Mouse (Mus musculus) right cerebral cortex, adult 2 months (tissue): ENCODE results near the gene Olfm3.

Experiments used
- DNase-seq, 2 experiments: peaks; one replicate each; pipeline ENCODE4 v3.0.0; 2021 to 2022; ENCODE audit warnings: low spot score in 2 of 2

Olfm3 gene

DNA sequence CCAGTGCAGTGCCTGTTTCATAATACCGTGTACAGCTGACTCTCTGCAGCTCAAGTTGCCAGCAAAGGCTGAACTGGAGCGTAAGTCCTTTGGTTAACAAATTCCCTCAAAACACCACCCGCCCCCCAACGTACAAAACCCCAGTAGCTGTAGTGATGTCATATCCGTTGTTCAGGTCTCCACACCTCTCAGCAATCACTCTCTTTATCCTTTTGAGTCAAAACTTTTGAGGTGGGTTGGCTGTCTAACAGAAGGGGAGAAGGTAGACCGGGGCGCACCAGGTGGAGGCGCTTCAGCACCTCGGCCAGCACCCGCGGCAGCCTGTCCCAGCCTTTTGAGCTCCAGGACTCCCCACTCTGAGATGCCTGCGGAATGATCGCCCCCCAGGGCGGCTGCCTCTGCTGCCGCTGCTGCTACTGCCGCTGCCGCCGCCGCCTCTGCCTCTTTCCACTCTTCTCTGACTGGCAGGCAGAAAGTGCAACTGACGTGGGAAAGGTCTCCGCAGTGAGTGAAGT is at the start of gene Olfm3:
Gene Olfm3, plus strand, starts transcription at position 155 of the 515 bp plus-strand sequence.
- DNase-seq, result peak; percentile 46

- DNase-seq, result no peak
Measured at GRCm38 (mm10) chr3:114889764-114890163, 14.1 kb upstream of the Olfm3 start.

GRCm38 (mm10) chr3:114904633-114905423 is 950 bp downstream of the Olfm3 start:
- DNase-seq, result peak; percentile 24 to 34

DNA sequence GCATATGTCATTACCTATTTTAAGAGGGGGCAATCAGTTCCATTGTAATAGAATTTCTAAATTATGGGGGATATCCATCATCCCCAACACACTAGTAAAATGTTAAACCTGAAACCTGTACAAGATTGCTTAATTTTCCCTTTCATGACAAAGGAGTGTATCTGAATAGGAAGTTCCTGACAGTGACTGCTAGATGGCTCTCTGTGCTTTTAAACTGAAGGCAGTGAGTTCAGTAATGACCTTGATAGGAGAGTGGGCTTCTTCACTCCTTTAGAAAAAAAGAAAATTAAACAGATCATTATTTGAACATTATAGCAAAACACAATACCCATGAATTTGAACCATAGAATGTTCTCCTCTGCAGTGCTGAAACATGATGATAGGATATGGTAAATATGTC is 3.7 kb downstream of the Olfm3 start:
- DNase-seq, result no peak

- DNase-seq, result no peak
Measured at GRCm38 (mm10) chr3:114908846-114909245, 5.0 kb downstream of the Olfm3 start.

- no peak for DNase-seq
Measured at GRCm38 (mm10) chr3:114920102-114920501, 16.2 kb downstream of the Olfm3 start.

- no peak for DNase-seq
Measured at GRCm38 (mm10) chr3:114929605-114930004, 25.7 kb downstream of the Olfm3 start.

- DNase-seq, result no peak
Measured at GRCm38 (mm10) chr3:114930336-114930735, 26.5 kb downstream of the Olfm3 start.

- DNase-seq, result no peak
Measured at GRCm38 (mm10) chr3:114930796-114931195, 26.9 kb downstream of the Olfm3 start.

DNA sequence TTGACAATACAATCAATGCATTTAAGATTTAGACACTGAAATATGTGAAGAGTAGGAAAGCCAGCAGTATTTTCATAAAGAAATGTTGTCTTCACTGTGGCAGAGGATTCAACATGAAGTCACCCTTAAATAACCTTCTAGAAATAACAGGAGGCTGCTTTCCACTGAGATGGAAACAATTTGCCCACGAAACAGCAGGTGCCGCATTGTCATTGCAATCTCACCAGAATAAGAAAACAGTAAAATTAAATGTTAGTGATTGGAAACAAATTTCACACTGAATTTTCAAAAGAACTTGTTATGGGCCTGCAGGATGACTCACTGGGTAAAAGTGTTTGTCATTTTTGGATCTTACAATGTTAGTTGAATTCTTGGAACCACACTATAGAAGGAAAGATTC is 29.0 kb downstream of the Olfm3 start:
- peak; percentile 8 to 14 for DNase-seq

- DNase-seq, result no peak
Measured at GRCm38 (mm10) chr3:114954904-114955303, 51.0 kb downstream of the Olfm3 start.

DNA sequence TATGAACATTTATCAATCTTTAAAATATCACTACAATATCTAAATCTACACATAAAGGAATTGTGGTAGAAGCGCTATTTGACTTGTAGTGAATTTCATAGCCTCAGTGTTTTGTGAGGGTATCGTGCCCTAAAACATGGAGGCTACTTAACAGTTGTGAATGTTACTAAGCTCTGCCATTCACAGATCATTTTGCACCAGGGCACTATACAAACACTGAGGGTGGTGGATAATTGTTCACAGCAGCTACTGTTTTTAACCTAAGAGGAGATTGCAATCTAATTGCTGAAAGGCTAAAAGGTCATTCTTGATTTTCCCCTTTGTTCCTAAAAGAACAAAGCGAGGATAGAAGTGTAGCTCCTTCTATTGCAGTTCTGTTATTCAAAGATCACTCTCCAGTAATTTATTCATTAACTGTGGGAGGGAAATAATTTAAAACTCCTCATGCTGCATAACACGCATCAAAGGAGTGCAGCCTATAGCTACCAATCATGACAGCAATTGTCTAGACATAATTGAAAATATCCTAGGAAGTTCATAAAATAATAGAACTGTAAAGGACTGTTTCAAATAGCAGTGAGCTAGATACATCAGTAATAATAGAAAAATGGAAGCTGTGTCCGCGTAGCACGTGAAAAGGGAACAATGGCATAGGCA is 55.6 kb downstream of the Olfm3 start:
- DNase-seq, result no peak

DNA sequence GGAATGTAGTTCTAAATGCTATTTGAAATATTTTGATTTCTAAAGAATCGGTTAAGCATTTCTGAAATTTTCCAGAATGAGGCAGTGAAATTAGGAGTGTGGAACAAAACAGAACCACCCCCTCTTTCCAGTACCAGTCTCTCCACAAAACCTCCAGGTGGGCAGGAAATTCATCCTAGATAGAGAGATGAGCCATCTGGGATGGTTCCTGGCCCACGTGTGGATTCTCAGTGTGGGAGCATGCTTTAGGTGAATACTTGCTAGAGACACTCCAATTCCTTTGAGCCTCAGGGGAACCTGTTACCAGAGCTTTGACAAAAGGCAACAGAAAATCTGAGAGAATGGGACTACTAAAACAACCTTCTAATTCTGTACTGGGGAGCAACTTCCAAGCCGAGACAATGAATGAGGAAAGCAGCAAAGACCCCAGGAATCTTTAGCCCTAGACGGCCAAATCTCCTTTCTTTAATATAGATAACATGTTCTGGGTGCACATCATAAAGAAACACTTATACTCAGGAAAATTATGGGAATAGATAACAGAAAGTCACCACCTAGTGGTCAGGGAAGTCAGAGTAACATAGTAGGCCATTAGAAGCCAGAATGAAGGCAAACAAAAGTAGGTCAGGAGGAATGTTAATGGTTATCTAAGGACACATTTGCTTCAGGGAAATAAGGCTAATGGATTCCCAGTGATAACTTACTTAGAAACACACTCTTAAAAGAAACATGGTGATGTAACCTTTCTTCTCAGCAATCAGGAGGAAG is 58.6 kb downstream of the Olfm3 start:
- DNase-seq, result peak; percentile 37 to 39

GRCm38 (mm10) chr3:114971183-114971582 is 67.3 kb downstream of the Olfm3 start:
- no peak for DNase-seq

GRCm38 (mm10) chr3:114972522-114972921 is 68.6 kb downstream of the Olfm3 start:
- no peak for DNase-seq

GRCm38 (mm10) chr3:114990828-114991227 is 87.0 kb downstream of the Olfm3 start:
- DNase-seq, result no peak

GRCm38 (mm10) chr3:114995956-114996355 is 92.1 kb downstream of the Olfm3 start:
- no peak for DNase-seq

- no peak for DNase-seq
Measured at GRCm38 (mm10) chr3:115027560-115027959, 123.7 kb downstream of the Olfm3 start.

GRCm38 (mm10) chr3:115028046-115028445 is 124.2 kb downstream of the Olfm3 start:
- DNase-seq, result no peak

- DNase-seq, result peak; percentile 47 to 62
Measured at GRCm38 (mm10) chr3:115028611-115029010, 124.7 kb downstream of the Olfm3 start.

DNA sequence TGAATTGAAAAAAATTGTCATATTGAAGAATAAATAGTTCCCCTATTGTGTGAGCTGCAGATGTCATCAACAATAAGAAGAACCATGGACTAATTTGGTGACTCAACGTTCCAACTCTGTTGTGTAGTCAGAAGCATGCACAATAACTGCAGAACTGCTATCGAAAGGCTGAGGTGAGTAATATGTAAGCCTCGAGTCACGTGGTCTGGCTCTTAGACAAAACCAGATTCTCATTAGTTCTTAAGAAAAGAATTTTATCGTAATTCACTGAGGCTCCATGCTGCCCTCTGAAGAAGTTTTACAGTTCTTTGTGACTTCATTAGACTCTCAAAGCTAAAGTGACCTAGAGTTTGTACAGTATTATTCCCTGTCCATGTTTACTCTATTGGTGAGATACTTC is 145.2 kb downstream of the Olfm3 start:
- DNase-seq, result no peak

DNA sequence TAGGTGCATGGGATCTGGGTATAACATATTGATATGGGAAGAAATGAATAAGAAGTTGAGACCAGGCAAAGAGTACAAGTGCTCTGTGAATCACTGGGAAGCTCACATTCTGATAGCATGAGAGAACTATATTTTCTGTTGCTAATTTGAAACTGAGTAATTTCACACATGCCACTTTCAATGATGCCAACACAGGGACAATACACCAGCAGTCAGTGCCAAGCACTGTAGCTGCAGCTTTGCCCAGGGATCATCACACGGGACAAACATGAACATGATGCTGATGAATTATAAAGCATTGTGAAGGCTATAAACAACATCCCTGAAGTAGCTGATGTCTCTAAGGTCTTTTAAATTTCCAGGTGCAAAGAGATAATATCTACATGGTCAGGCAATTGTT is 161.0 kb downstream of the Olfm3 start:
- DNase-seq, result no peak
